Mouse (Mus musculus) kidney, adult 8-10 months (tissue): Measurements from ENCODE around the gene Zfyve28.

Experiments used
- DNase-seq, 2 experiments: peaks; one replicate each; pipeline ENCODE4 v3.0.0; 2022

Zfyve28 gene

DNA sequence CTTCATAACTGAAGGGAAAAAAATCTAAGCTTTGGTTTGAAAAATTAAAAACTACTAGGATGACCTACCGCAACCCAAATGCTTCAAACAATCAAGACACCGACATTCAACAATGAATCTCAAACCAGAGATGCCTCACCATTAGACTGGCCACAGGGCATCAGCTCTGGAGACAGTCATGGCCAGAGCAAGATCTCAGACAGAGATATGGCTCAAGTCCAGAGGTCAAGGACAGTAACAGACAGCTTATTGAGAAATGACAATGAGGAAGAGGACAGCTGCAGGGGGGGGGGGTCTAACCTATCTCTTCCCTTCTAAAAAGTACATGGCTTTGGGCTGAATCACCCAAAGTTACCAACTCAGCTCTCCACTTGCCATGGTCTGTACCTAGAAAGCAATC is 3.0 kb downstream of the Zfyve28 start:
- DNase-seq, result no peak

DNA sequence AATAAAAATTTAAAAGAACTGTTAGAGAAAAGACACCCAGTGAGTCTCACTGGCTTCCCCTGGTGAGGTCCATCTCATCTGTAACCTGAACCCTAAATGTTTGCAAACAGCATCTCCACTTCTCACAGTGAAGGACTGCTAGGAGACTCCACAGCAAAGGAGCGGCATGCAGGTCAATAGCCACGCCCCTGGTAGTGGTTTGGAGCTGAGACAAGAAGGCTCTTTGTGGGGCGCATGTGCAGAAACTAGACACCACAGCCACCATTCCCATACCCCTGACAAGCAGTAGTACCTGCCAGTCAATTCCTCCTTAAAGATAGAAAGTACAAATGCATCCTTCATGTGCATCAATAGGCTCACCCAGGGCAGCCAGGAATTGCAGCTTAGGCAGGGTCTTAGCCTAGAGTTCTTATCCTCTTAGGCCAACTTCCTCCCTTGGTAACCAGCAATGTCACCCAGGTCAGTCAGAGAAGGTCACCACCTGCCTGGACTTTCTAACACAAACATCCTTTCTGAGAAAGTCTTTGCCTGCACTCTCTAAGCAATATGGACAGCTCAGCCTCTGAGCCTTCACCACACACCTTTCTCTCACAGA is 4.0 kb downstream of the Zfyve28 start:
- no peak for DNase-seq

DNA sequence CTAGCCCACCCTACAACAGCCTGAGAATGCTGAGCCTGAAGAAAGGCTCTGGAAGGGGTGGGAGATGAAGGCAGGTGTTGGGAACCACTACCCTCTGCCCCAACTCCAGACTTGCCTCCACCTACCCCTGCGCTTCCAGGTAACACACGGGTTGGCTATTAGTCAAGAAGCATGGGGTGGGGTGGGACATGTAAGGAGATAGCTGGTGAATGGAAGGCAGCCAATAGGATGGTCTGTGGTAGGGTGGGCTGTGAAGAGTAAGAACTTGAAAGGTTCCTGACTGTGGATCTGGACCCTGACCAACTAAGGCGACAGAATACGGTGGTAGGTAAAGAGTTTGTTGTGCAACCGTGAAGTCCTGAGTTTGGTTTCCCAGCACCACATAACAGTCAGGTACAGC is 4.9 kb downstream of the Zfyve28 start:
- DNase-seq, result no peak

DNA sequence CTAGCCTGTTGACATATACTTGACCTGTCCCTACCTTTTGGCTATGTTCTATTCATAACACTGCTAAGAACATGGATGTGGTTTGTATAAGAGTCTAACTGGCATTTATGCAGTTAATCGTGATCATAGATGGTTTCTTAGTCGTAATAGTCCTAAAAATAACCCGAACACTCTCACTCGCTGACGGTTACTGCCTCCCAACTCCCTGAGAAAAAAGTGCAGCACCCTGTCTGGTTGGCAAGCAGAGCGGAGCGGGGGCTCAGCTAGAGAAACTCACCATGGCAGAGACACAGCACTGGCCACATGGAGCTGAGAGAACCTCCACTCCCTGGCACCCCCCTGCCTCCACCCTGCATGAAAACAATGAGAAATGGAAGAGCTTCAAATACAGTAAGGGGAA is 7.3 kb downstream of the Zfyve28 start:
- DNase-seq, result no peak

DNA sequence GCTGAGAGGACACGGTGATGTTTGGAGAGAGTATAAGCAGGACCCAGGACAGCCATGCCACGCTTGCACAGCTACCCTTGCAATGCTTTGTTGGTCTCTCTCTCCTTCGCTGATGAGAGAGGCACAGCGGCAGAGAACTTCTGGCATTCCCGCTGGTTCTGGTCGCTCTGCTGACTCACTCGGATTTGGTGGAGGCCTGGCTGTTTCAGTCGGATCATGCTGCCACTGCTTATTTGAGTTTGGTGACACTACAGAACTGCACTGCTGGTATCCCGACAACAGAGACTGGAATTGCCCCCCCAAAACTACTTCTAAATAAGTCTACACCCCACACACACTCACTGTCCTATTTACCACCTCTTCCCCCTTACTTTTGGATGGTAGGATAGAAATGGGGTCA is 9.0 kb downstream of the Zfyve28 start:
- DNase-seq, result no peak

- DNase-seq, result no peak
Measured at GRCm38 (mm10) chr5:34278058-34278457, 10.2 kb downstream of the Zfyve28 start.

- no peak for DNase-seq
Measured at GRCm38 (mm10) chr5:34276746-34277145, 11.5 kb downstream of the Zfyve28 start.

GRCm38 (mm10) chr5:34276191-34276590 is 12.1 kb downstream of the Zfyve28 start:
- DNase-seq, result no peak

- DNase-seq, result no peak
Measured at GRCm38 (mm10) chr5:34274676-34275293, 13.5 kb downstream of the Zfyve28 start.

DNA sequence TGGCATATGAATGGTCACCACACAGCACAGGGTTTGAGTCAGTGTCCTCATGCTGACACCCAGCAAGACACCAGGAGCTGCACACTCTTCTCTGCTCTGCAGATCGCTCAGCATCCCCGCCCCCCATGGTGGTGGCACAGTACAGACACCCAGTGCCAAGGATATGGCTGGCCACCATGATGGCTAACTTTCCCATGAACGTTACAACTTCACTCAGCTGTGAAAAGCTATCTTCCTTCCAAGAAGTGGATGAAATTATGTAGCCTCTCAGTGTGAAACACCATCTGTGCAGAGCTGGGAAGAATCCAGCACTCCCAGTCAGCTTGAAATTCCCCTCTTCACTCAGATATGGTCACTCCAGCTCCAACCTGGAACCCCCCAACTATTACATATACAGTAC is 14.0 kb downstream of the Zfyve28 start:
- no peak for DNase-seq

- DNase-seq, result no peak
Measured at GRCm38 (mm10) chr5:34273251-34273681, 15.0 kb downstream of the Zfyve28 start.

DNA sequence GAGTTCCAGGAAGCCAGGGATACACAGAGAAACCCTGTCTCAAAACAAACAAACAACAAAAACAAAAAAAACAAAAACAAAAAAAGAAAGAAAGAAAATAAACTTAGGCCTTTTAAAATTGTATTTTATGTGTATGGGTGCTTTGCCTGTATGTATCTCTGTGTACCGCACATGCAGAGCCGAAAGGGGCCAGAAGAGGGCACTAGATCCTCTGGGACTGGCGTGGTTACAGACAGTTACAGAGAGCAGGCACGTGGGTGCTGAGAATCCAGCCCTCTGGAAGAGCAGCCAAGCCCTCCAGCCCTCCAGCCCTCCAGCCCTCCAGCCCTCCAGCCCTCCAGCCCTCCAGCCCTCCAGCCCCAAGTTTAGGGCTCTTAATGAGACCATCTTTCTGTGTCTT is 16.5 kb downstream of the Zfyve28 start:
- peak in 1 of 2 experiments; percentile 38 for DNase-seq

GRCm38 (mm10) chr5:34269921-34270465 is 18.3 kb downstream of the Zfyve28 start:
- DNase-seq, result no peak

GRCm38 (mm10) chr5:34269197-34269920 is 18.9 kb downstream of the Zfyve28 start:
- no peak for DNase-seq

- DNase-seq, result no peak
Measured at GRCm38 (mm10) chr5:34266065-34266464, 22.2 kb downstream of the Zfyve28 start.

GRCm38 (mm10) chr5:34259172-34259816 is 29.0 kb downstream of the Zfyve28 start:
- no peak for DNase-seq

DNA sequence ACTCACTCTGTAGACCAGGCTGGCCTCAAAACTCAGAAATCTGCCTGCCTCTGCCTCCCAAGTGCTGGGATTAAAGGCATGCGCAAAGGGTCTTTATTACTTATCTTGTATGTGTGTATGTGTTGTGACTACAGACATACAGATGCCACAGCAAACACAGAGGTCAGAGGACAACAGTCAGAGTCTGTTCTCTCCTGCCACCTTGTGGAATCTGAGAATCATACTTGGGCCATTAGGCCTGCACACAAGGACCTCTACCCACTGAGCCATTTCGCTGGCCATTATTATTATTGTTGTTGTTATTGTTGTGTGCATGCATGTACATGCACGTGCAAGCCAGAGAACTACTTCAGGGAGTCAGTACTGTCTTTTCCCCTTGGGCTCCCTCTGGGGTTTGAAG is 33.1 kb downstream of the Zfyve28 start:
- DNase-seq, result no peak

DNA sequence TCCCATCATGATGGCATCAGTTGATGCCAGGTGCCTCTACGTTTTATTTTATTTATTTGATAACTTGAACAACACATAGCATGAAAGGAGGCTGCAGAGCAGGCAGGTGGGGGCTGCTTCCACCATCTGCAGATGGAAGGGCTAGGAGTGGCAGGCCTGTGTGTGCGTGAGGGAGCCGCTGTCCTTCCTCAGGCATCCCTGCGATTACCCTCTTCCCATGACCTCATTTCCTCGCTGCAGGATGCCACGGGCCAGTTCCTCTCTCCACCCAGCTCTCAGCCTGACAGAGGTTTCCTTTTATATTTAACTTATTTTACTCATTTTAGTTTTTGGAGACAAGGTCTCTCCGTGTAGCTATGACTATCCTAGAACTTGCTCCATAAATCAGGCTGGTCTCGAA is 33.9 kb downstream of the Zfyve28 start:
- DNase-seq, result no peak

GRCm38 (mm10) chr5:34252967-34253519 is 35.2 kb downstream of the Zfyve28 start:
- no peak for DNase-seq

DNA sequence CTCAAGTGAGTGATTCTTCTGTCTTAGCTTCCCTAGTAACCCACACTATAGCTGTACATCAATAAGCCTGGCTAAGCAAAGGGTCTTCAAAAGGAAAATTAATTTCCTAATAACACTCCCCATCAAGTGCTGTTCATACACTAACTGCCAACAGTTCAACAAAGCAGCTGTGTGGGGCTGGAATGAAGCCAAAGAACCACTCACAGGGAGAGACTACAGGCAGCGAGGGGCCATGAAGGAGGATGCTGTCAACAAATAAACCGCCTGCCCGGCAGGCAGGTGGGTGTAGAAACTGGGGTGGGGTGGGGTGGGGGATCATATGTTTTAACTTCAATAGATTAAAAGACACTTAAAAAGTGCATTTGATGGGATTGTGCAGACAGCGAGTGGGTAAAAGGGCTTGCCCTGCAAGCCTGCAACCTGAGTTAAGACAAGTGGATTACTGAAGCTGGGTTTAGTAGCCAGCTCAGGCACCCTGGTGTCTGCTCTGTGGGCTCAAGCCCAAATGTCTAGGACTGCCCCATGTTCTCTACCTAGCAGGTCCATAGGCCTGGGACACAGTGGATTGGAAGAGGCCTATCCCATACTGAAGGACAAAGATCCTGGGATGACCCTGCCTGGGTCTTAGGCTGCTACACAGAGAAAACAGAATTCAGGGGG is 35.8 kb downstream of the Zfyve28 start:
- DNase-seq, result no peak

- DNase-seq, result no peak
Measured at GRCm38 (mm10) chr5:34251794-34252193, 36.5 kb downstream of the Zfyve28 start.

DNA sequence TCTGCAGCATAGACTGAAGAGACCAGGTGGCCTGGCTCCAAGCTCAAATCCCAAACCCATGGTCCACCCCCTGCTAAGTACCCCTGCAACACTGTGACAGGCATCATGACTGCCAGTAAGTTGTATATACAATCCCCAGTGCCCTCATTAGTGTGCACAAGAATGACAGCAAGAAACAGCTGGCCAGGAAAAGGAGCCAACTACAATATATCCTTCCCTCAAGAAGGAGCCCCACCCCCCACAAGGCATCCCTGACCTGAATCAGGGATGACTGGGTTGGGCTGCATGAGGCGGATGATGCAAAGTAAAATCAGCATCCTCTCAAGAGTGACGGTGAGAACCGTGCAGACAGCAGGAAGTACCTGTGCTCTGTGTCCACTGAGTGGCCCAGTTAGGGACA is 38.2 kb downstream of the Zfyve28 start:
- DNase-seq, result no peak

GRCm38 (mm10) chr5:34249132-34249531 is 39.1 kb downstream of the Zfyve28 start:
- DNase-seq, result no peak
